15 mouse cellular contexts compared by ENCODE assay signal in genomic region chr5:115371736-115372135, GRCm38 (mm10). TPM values are rescaled to one million over a fixed set of nuclear protein-coding genes. Genes with fewer than 3 reads are reported as not detected.
DNase-seq lines count a peak whose midpoint lies in the region; ATAC-seq lines count a peak whose summit lies in the region.
"Had no signal": no experiment of that assay in that cellular context is flagged by ENCODE, and none has a peak within 500 bp of the region (broad histone marks: within the 10 kb centered on the region; RNA-seq: fewer than 3 reads in every experiment).

No protein-coding gene starts in this region.

- no peaks in the 10 kb centered on the region for H3K9me3 ChIP-seq in kidney, embryonic 14.5 days (ENCODE audit: control insufficient read depth, low read length)
- H3K9me3 ChIP-seq in neural tube, embryonic 12.5 days: no peaks in the 10 kb centered on the region
- H3K9me3 ChIP-seq in stomach, embryonic 16.5 days (replicated peaks; ENCODE audit: control insufficient read depth, low read length): no peaks in the 10 kb centered on the region

- DNase-seq in kidney, adult 8-10 months: no peak
- DNase-seq in neural tube, embryonic 10.5 days (ENCODE audit: extremely low spot score, low spot score): no peak
- DNase-seq in kidney, postnatal 14 days: peak; percentile 41
- no peak for DNase-seq in frontal cortex, postnatal 25 days (ENCODE audit: low spot score in 2 of 2)
- DNase-seq: cerebellum, adult 18-20 months; heart, adult 11 months; lung, embryonic 14.5 days; right cerebral cortex, postnatal 14 days; thymus, adult 18-20 months had no signal

- H3K27ac ChIP-seq in kidney, embryonic 14.5 days (ENCODE audit: low read depth, low read length): no peak overlapping the region
- no peak overlapping the region; the same call in none of the 2 replicates for H3K27ac ChIP-seq in neural tube, embryonic 12.5 days
- no peak overlapping the region for H3K27ac ChIP-seq in stomach, embryonic 16.5 days (ENCODE audit: low read length)
- H3K27ac ChIP-seq: layer of hippocampus, adult 2 months had no signal

- ATAC-seq in kidney, embryonic 14.5 days (ENCODE audit: low FRiP score, low TSS enrichment): peak; percentile 53; the same call in 1 of the 2 replicates
- ATAC-seq in neural tube, embryonic 12.5 days (ENCODE audit: low FRiP score, low read depth): no peak
- ATAC-seq in stomach, embryonic 16.5 days (ENCODE audit: insufficient read depth, low FRiP score): no peak
- ATAC-seq: CD4-positive, CD25-positive, alpha-beta regulatory T cell, adult 4 months; Patski had no signal

- 20% methylated on average over 9 of the region's 9 CpGs for WGBS in kidney, embryonic 14.5 days
- 21% methylated on average over 9 of the region's 9 CpGs for WGBS in neural tube, embryonic 12.5 days
- WGBS in stomach, embryonic 16.5 days: 32% methylated on average over 9 of the region's 9 CpGs

- H3K36me3 ChIP-seq in kidney, embryonic 14.5 days (ENCODE audit: control insufficient read depth, insufficient read depth, low read length): no peaks in the 10 kb centered on the region
- no peaks in the 10 kb centered on the region for H3K36me3 ChIP-seq in neural tube, embryonic 12.5 days
- no peaks in the 10 kb centered on the region for H3K36me3 ChIP-seq in stomach, embryonic 16.5 days (ENCODE audit: control insufficient read depth, insufficient read depth, low read length)

- H3K4me1 ChIP-seq in kidney, embryonic 14.5 days (ENCODE audit: control insufficient read depth, insufficient read depth, low read length): peaks cover 3% of the 10 kb centered on the region
- peaks cover 11% of the 10 kb centered on the region; the same call in 1 of the 2 replicates for H3K4me1 ChIP-seq in neural tube, embryonic 12.5 days
- no peaks in the 10 kb centered on the region for H3K4me1 ChIP-seq in stomach, embryonic 16.5 days (ENCODE audit: control insufficient read depth, insufficient read depth, low read length)

- H3K4me3 ChIP-seq in kidney, embryonic 14.5 days (ENCODE audit: low read length): no peak overlapping the region
- no peak overlapping the region for H3K4me3 ChIP-seq in neural tube, embryonic 12.5 days
- no peak overlapping the region for H3K4me3 ChIP-seq in stomach, embryonic 16.5 days (replicated peaks; ENCODE audit: low read length)
- H3K4me3 ChIP-seq: layer of hippocampus, adult 2 months had no signal

- H3K4me2 ChIP-seq in kidney, embryonic 14.5 days (replicated peaks; ENCODE audit: low read depth, low read length): no peak overlapping the region
- no peak overlapping the region for H3K4me2 ChIP-seq in neural tube, embryonic 12.5 days (replicated peaks)
- H3K4me2 ChIP-seq in stomach, embryonic 16.5 days (ENCODE audit: low read depth, low read length): no peak overlapping the region
- H3K4me2 ChIP-seq: lung, embryonic 14.5 days had no signal

- no peaks in the 10 kb centered on the region for H3K27me3 ChIP-seq in kidney, embryonic 14.5 days (ENCODE audit: control insufficient read depth, insufficient read depth, low read length)
- H3K27me3 ChIP-seq in neural tube, embryonic 12.5 days (replicated peaks): no peaks in the 10 kb centered on the region
- no peaks in the 10 kb centered on the region for H3K27me3 ChIP-seq in stomach, embryonic 16.5 days (ENCODE audit: control insufficient read depth, insufficient read depth, low read length)
- H3K27me3 ChIP-seq: Patski had no signal

- H3K9ac ChIP-seq in kidney, embryonic 14.5 days (ENCODE audit: low read depth, low read length): no peak overlapping the region
- H3K9ac ChIP-seq in neural tube, embryonic 12.5 days: 0 out of 2 replicates have a peak overlapping the region, but pooled peaks have one; percentile 17
- peak overlapping the region; percentile 14; the same call in 1 of the 2 replicates for H3K9ac ChIP-seq in stomach, embryonic 16.5 days (ENCODE audit: low read length)
- H3K9ac ChIP-seq: lung, embryonic 14.5 days had no signal

RNA-seq across cellular contexts. Expression of gene Cox6a1, which starts 23.0 kb away (rescaled TPM):
- polyA plus RNA-seq in kidney, embryonic 14.5 days (2014; fragmentation: Nextera tagmentation; extraction: Ambion mirVana): 911 and 1,119 TPM in 2 replicates
- 884 and 947 TPM in 2 replicates for polyA plus RNA-seq in neural tube, embryonic 12.5 days (2016; fragmentation: Nextera tagmentation; extraction: Ambion mirVana)
- 927 and 1,043 TPM in 2 replicates for polyA plus RNA-seq in stomach, embryonic 16.5 days (2015; fragmentation: Nextera tagmentation; extraction: Ambion mirVana)

RNA-seq across cellular contexts. Expression of gene Triap1, which starts 30.7 kb away (rescaled TPM):
- polyA plus RNA-seq in kidney, embryonic 14.5 days (2014; fragmentation: Nextera tagmentation; extraction: Ambion mirVana): 56.2 and 62.2 TPM in 2 replicates
- 52.2 and 54.8 TPM in 2 replicates for polyA plus RNA-seq in neural tube, embryonic 12.5 days (2016; fragmentation: Nextera tagmentation; extraction: Ambion mirVana)
- polyA plus RNA-seq in stomach, embryonic 16.5 days (2015; fragmentation: Nextera tagmentation; extraction: Ambion mirVana): 49.4 and 60.9 TPM in 2 replicates

RNA-seq across cellular contexts. Expression of gene Gatc, which starts 30.8 kb away (rescaled TPM):
- polyA plus RNA-seq in kidney, embryonic 14.5 days (2014; fragmentation: Nextera tagmentation; extraction: Ambion mirVana): 35.8 and 36.9 TPM in 2 replicates
- polyA plus RNA-seq in neural tube, embryonic 12.5 days (2016; fragmentation: Nextera tagmentation; extraction: Ambion mirVana): 31.2 and 35.3 TPM in 2 replicates
- polyA plus RNA-seq in stomach, embryonic 16.5 days (2015; fragmentation: Nextera tagmentation; extraction: Ambion mirVana): 21.3 and 24.5 TPM in 2 replicates

RNA-seq across cellular contexts. Expression of gene Srsf9, which starts 44.8 kb away (rescaled TPM):
- 320 and 334 TPM in 2 replicates for polyA plus RNA-seq in kidney, embryonic 14.5 days (2014; fragmentation: Nextera tagmentation; extraction: Ambion mirVana)
- 314 and 343 TPM in 2 replicates for polyA plus RNA-seq in neural tube, embryonic 12.5 days (2016; fragmentation: Nextera tagmentation; extraction: Ambion mirVana)
- polyA plus RNA-seq in stomach, embryonic 16.5 days (2015; fragmentation: Nextera tagmentation; extraction: Ambion mirVana): 111 and 127 TPM in 2 replicates

RNA-seq across cellular contexts. Expression of gene Msi1, which starts 57.7 kb away (rescaled TPM):
- polyA plus RNA-seq in kidney, embryonic 14.5 days (2014; fragmentation: Nextera tagmentation; extraction: Ambion mirVana): 26.2 and 34.0 TPM in 2 replicates
- polyA plus RNA-seq in neural tube, embryonic 12.5 days (2016; fragmentation: Nextera tagmentation; extraction: Ambion mirVana): 122 and 129 TPM in 2 replicates
- polyA plus RNA-seq in stomach, embryonic 16.5 days (2015; fragmentation: Nextera tagmentation; extraction: Ambion mirVana): 3.5 and 4.9 TPM in 2 replicates
- polyA plus RNA-seq: CD4-positive, CD25-positive, alpha-beta regulatory T cell, adult 4 months had no signal
